ENCODE assay signal across 8 mouse cellular contexts in the genomic region with DNA sequence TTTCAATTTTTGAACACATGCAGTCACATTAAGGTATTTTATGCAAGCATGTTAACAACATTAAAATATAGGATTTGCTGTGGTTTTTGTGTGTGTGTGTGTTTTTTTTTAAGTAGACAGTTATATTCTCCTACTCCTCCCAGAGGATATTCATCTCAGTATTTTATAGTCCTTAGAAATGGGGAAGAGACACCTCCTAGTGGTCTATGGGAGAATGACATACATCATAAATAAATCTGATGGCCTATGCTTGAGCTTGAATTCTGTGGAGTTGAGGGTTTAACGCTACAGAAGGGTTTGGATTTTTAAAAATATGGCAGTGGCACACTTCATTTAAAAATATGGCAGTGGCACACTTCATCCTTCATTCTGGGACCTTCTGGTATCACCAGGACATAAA. TPM values are rescaled to one million over a fixed set of nuclear protein-coding genes. Genes with fewer than 3 reads are reported as not detected.
DNase-seq lines count a peak whose midpoint lies in the region.

No protein-coding gene starts in this region.

- intact Hi-C loops in left cerebral cortex, postnatal 14 days (cut with DNase I) = loop anchor here (2.0 to 5.0 kb wide), 2 partner anchors 153 to 176 kb away; no protein-coding TSS in a partner anchor

- DNase-seq in cerebellum, postnatal 14 days = peak; percentile 22 to 65
- no peak for DNase-seq in cerebellum, adult 11-12 months
- DNase-seq in left cerebral cortex, postnatal 14 days (ENCODE audit: low spot score in 2 of 2) = peak; percentile 58 to 72
- no peak for DNase-seq in left cerebral cortex, adult 9 months (ENCODE audit: low spot score in 2 of 2)
- DNase-seq in brain, adult 2 months (ENCODE audit: low read depth, low spot score) = peak; percentile 81
- peak; percentile 48 for DNase-seq in mesoderm, embryonic 11.5 days (ENCODE audit: low read depth, low spot score)
- no peak for DNase-seq in thymus, postnatal 4 days
- DNase-seq in right cerebral cortex, adult 18-20 months = no peak

RNA-seq across cellular contexts. Expression of gene Tgm3, which starts 46.0 kb away (rescaled TPM):
- total RNA-seq in left cerebral cortex, postnatal 14 days (2021) = 1 to 10 TPM; 4.0 to 5.5 TPM

RNA-seq across cellular contexts. Expression of gene Tgm6, which starts 54.1 kb away (rescaled TPM):
- total RNA-seq in left cerebral cortex, postnatal 14 days (2021) = under 1 TPM; 0.32 to 0.33 TPM

Comparison
In these comparisons a context has a peak if more than half of its experiments do, and no peak if none do; other contexts are left out.
1. DNase-seq: peak in cerebellum, postnatal 14 days (2 of 2), left cerebral cortex, postnatal 14 days (2 of 2), brain, adult 2 months (single experiment) and mesoderm, embryonic 11.5 days (single experiment); none in cerebellum, adult 11-12 months (single experiment), left cerebral cortex, adult 9 months (0 of 2), thymus, postnatal 4 days (single experiment) and right cerebral cortex, adult 18-20 months (single experiment).